Mouse (Mus musculus) hindbrain, embryonic 12.5 days (tissue): ENCODE measurements around the gene Scarf2. TPM values are rescaled to one million over a fixed set of nuclear protein-coding genes. Genes with fewer than 3 reads are reported as not detected.

ENCODE experiments used
- ATAC-seq: fragments of 200-750 bp; cut with Nextera tagmentation; 2 replicates; pipeline ENCODE4 v1.8.0; 2017; ENCODE audit warnings: moderate TSS enrichment; ENCODE audit not compliant: low FRiP score
- H3K27ac ChIP-seq: fragments of 300-500 bp; sonication (generic); 2 replicates; pipeline ENCODE4 v1.5.1; 2016; ENCODE audit warnings: mild to moderate bottlenecking
- H3K27me3 ChIP-seq: fragments of 300-500 bp; sonication (generic); 2 replicates; pipeline ENCODE4 v1.6.1; 2016; ENCODE audit warnings: mild to moderate bottlenecking
- H3K36me3 ChIP-seq: fragments of 300-500 bp; sonication (generic); 2 replicates; pipeline ENCODE4 v1.6.1; 2016; ENCODE audit warnings: mild to moderate bottlenecking
- H3K4me1 ChIP-seq: fragments of 300-500 bp; sonication (generic); 2 replicates; pipeline ENCODE4 v1.6.1; 2016
- H3K4me2 ChIP-seq: fragments of 300-500 bp; sonication (generic); replicated peaks from 2 replicates; pipeline ENCODE4 v1.6.1; 2016; ENCODE audit warnings: mild to moderate bottlenecking
- H3K4me3 ChIP-seq: fragments of 300-500 bp; sonication (generic); 2 replicates; pipeline ENCODE4 v1.5.1; 2016; ENCODE audit warnings: mild to moderate bottlenecking
- H3K9ac ChIP-seq: fragments of 300-500 bp; sonication (generic); 2 replicates; pipeline ENCODE4 v1.6.1; 2016; ENCODE audit warnings: mild to moderate bottlenecking, moderate library complexity
- H3K9me3 ChIP-seq: fragments of 300-500 bp; sonication (generic); replicated peaks from 2 replicates; pipeline ENCODE4 v1.6.1; 2016; ENCODE audit warnings: mild to moderate bottlenecking
- WGBS: fragments of 180-500 bp; shearing (Covaris S2); methylation state at CpG from one replicate; pipeline ENCODE4 v1.1.7; 2016; 5-methylcytosine and 5-hydroxymethylcytosine counted together
- polyA plus RNA-seq: library from polyadenylated mRNA; unstranded; fragments of >200 nt; fragmentation: Nextera tagmentation; extraction: Ambion mirVana; gene quantifications from 2 replicates; pipeline ENCODE4 v1.2.1, GENCODE M21; 2016

Gene Scarf2
- 21.0 and 26.5 TPM in 2 replicates for polyA plus RNA-seq

- ATAC-seq: peak; percentile 27; the same call in 1 of the 2 replicates
- 2% methylated on average over 69 of the region's 81 CpGs for WGBS
- no peaks in the 10 kb centered on the region for H3K9me3 ChIP-seq
Measured at GRCm38 (mm10) chr16:17796971-17797811, at the start of gene Scarf2. Gene Scarf2 (plus strand): TSS chr16:17797282.

GRCm38 (mm10) chr16:17753001-17753400 is 44.1 kb upstream of the Scarf2 start:
- WGBS: 42% methylated on average over 3 of the region's 3 CpGs
- H3K36me3 ChIP-seq: no peaks in the 10 kb centered on the region
- no peaks in the 10 kb centered on the region for H3K9me3 ChIP-seq
- no peak overlapping the region for H3K4me3 ChIP-seq
- H3K4me2 ChIP-seq: no peak overlapping the region
- H3K9ac ChIP-seq: no peak overlapping the region
- H3K4me1 ChIP-seq: no peaks in the 10 kb centered on the region
- H3K27me3 ChIP-seq: peaks cover 3% of the 10 kb centered on the region; the same call in 1 of the 2 replicates
- no peak overlapping the region for H3K27ac ChIP-seq
- ATAC-seq: no peak

More at GRCm38 (mm10) chr16:17796971-17797811, at the start of gene Scarf2:
- peak within 1 kb of the TSS; percentile 74 for H3K9ac ChIP-seq
- H3K4me1 ChIP-seq: peaks cover 25% of the 10 kb centered on the region
- peak within 1 kb of the TSS; percentile 53 for H3K4me3 ChIP-seq
- H3K27ac ChIP-seq: peak within 1 kb of the TSS; percentile 62; the same call in 1 of the 2 replicates
- peaks cover 71% of the 10 kb centered on the region for H3K27me3 ChIP-seq
- H3K36me3 ChIP-seq: peaks cover 10% of the 10 kb centered on the region
- H3K4me2 ChIP-seq: peak within 1 kb of the TSS; percentile 81

- 61% methylated on average over 1 of the region's 1 CpGs for WGBS
- Histone ChIP-seq H3K4me3 (no peak overlapping the region), H3K27me3 (peaks cover 3% of the 10 kb centered on the region; the same call in 1 of the 2 replicates), H3K9me3 (no peaks in the 10 kb centered on the region), H3K27ac (no peak overlapping the region), H3K4me2 (no peak overlapping the region), H3K4me1 (peaks cover under 1% of the 10 kb centered on the region; the same call in 1 of the 2 replicates), H3K9ac (no peak overlapping the region), H3K36me3 (no peaks in the 10 kb centered on the region)
- ATAC-seq: no peak
Measured at GRCm38 (mm10) chr16:17753686-17754085, 43.4 kb upstream of the Scarf2 start.

- Histone ChIP-seq H3K9ac (no peak overlapping the region), H3K9me3 (no peaks in the 10 kb centered on the region), H3K36me3 (no peaks in the 10 kb centered on the region), H3K4me2 (no peak overlapping the region), H3K4me1 (peaks cover 26% of the 10 kb centered on the region), H3K27me3 (peaks cover 3% of the 10 kb centered on the region; the same call in 1 of the 2 replicates), H3K4me3 (no peak overlapping the region), H3K27ac (no peak overlapping the region)
- no peak for ATAC-seq
- WGBS: 97% methylated on average over 1 of the region's 1 CpGs
Measured at GRCm38 (mm10) chr16:17757756-17758155, 39.3 kb upstream of the Scarf2 start.

- Histone ChIP-seq H3K9me3 (no peaks in the 10 kb centered on the region), H3K9ac (peak overlapping the region; percentile 92), H3K36me3 (no peaks in the 10 kb centered on the region), H3K27me3 (peaks cover 3% of the 10 kb centered on the region; the same call in 1 of the 2 replicates), H3K4me3 (peak overlapping the region; percentile 76), H3K4me1 (peaks cover 26% of the 10 kb centered on the region), H3K27ac (peak overlapping the region; percentile 67; the same call in 1 of the 2 replicates), H3K4me2 (peak overlapping the region; percentile 97)
- ATAC-seq: no peak
- WGBS: 53% methylated on average over 9 of the region's 9 CpGs
Measured at GRCm38 (mm10) chr16:17758902-17759301, 38.2 kb upstream of the Scarf2 start.

- 2% methylated on average over 26 of the region's 28 CpGs for WGBS
- Histone ChIP-seq H3K27ac (peak within 1 kb of the TSS; percentile 67), H3K9ac (peak within 1 kb of the TSS; percentile 92), H3K27me3 (peaks cover 3% of the 10 kb centered on the region; the same call in 1 of the 2 replicates), H3K4me2 (peak within 1 kb of the TSS; percentile 97), H3K9me3 (no peaks in the 10 kb centered on the region), H3K36me3 (peaks cover 2% of the 10 kb centered on the region; the same call in 1 of the 2 replicates), H3K4me1 (peaks cover 26% of the 10 kb centered on the region), H3K4me3 (peak within 1 kb of the TSS; percentile 76)
- peak; percentile 96 for ATAC-seq
Measured at GRCm38 (mm10) chr16:17759344-17759773, 37.7 kb upstream of the Scarf2 start, which contains the start of gene Klhl22. Gene Klhl22 (plus strand): TSS chr16:17759618.

- H3K27me3 ChIP-seq: peaks cover 3% of the 10 kb centered on the region; the same call in 1 of the 2 replicates
- ATAC-seq: peak; percentile 68
- peaks cover 26% of the 10 kb centered on the region for H3K4me1 ChIP-seq
- H3K4me3 ChIP-seq: peak overlapping the region; percentile 76
- peak overlapping the region; percentile 67 for H3K27ac ChIP-seq
- H3K9ac ChIP-seq: peak overlapping the region; percentile 92
- H3K4me2 ChIP-seq: peak overlapping the region; percentile 97
- WGBS: under 1% methylated on average over 54 of the region's 54 CpGs
- H3K9me3 ChIP-seq: no peaks in the 10 kb centered on the region
- H3K36me3 ChIP-seq: peaks cover 5% of the 10 kb centered on the region; the same call in 1 of the 2 replicates
Measured at GRCm38 (mm10) chr16:17759813-17760321, 37.2 kb upstream of the Scarf2 start.

- peaks cover 8% of the 10 kb centered on the region for H3K36me3 ChIP-seq
- H3K4me3 ChIP-seq: peak overlapping the region; percentile 76
- H3K27ac ChIP-seq: no peak overlapping the region
- H3K9ac ChIP-seq: no peak overlapping the region
- peaks cover 26% of the 10 kb centered on the region for H3K4me1 ChIP-seq
- ATAC-seq: no peak
- H3K4me2 ChIP-seq: peak overlapping the region; percentile 97
- 34% methylated on average over 8 of the region's 8 CpGs for WGBS
- H3K27me3 ChIP-seq: peaks cover 3% of the 10 kb centered on the region; the same call in 1 of the 2 replicates
- H3K9me3 ChIP-seq: no peaks in the 10 kb centered on the region
Measured at GRCm38 (mm10) chr16:17760657-17761056, 36.4 kb upstream of the Scarf2 start.

GRCm38 (mm10) chr16:17761074-17761473 is 36.0 kb upstream of the Scarf2 start:
- Histone ChIP-seq H3K4me2 (0 out of 2 replicates have a peak overlapping the region, but pooled peaks have one; percentile 97), H3K27me3 (peaks cover 3% of the 10 kb centered on the region; the same call in 1 of the 2 replicates), H3K36me3 (peaks cover 12% of the 10 kb centered on the region), H3K4me3 (no peak overlapping the region), H3K9me3 (no peaks in the 10 kb centered on the region), H3K4me1 (peaks cover 26% of the 10 kb centered on the region), H3K27ac (no peak overlapping the region), H3K9ac (no peak overlapping the region)
- ATAC-seq: no peak
- 42% methylated on average over 1 of the region's 1 CpGs for WGBS

- 83% methylated on average over 4 of the region's 4 CpGs for WGBS
- no peak overlapping the region for H3K9ac ChIP-seq
- no peaks in the 10 kb centered on the region for H3K9me3 ChIP-seq
- H3K4me3 ChIP-seq: no peak overlapping the region
- no peak overlapping the region for H3K4me2 ChIP-seq
- no peak for ATAC-seq
- no peak overlapping the region for H3K27ac ChIP-seq
- peaks cover 31% of the 10 kb centered on the region for H3K36me3 ChIP-seq
- H3K27me3 ChIP-seq: no peaks in the 10 kb centered on the region
- peaks cover 21% of the 10 kb centered on the region for H3K4me1 ChIP-seq
Measured at GRCm38 (mm10) chr16:17764108-17764511, 33.0 kb upstream of the Scarf2 start.

GRCm38 (mm10) chr16:17768834-17769233 is 28.2 kb upstream of the Scarf2 start:
- H3K4me2 ChIP-seq: no peak overlapping the region
- peaks cover 57% of the 10 kb centered on the region for H3K36me3 ChIP-seq
- H3K9me3 ChIP-seq: no peaks in the 10 kb centered on the region
- ATAC-seq: no peak
- H3K27me3 ChIP-seq: no peaks in the 10 kb centered on the region
- H3K4me3 ChIP-seq: no peak overlapping the region
- H3K4me1 ChIP-seq: no peaks in the 10 kb centered on the region
- H3K27ac ChIP-seq: no peak overlapping the region
- 86% methylated on average over 7 of the region's 7 CpGs for WGBS
- H3K9ac ChIP-seq: no peak overlapping the region
